Mouse (Mus musculus): ENCODE measurements around the gene Zfp507. TPM values are rescaled to one million over a fixed set of nuclear protein-coding genes. Genes with fewer than 3 reads are reported as not detected.

The Zfp507 gene
- polyA plus RNA-seq, 1 experiment from 2014 or later = 21.4 TPM

- Histone ChIP-seq H3K9ac (ENCODE audit: low read depth, low read length) (no peak overlapping the region), H3K4me1 (replicated peaks; ENCODE audit: control insufficient read depth, insufficient read depth, low read length) (no peaks in the 10 kb centered on the region), H3K4me2 (replicated peaks; ENCODE audit: low read depth, low read length) (no peak overlapping the region), H3K27me3 (ENCODE audit: control insufficient read depth, insufficient read depth, low read length) (no peaks in the 10 kb centered on the region), H3K4me3 (ENCODE audit: low read depth, low read length) (no peak overlapping the region), H3K9me3 (ENCODE audit: control insufficient read depth, low read length) (no peaks in the 10 kb centered on the region; the same call in 1 of the 2 replicates), H3K27ac (ENCODE audit: low read depth, low read length) (no peak overlapping the region), H3K36me3 (ENCODE audit: control insufficient read depth, insufficient read depth, low read length) (peaks cover 4% of the 10 kb centered on the region; the same call in 1 of the 2 replicates)
- DNase-seq (ENCODE audit: low spot score) (no peak), ATAC-seq (ENCODE audit: low FRiP score) (no peak)
Observed at GRCm38 (mm10) chr7:35738871-35739270, 63.9 kb downstream of the Zfp507 start.

DNA sequence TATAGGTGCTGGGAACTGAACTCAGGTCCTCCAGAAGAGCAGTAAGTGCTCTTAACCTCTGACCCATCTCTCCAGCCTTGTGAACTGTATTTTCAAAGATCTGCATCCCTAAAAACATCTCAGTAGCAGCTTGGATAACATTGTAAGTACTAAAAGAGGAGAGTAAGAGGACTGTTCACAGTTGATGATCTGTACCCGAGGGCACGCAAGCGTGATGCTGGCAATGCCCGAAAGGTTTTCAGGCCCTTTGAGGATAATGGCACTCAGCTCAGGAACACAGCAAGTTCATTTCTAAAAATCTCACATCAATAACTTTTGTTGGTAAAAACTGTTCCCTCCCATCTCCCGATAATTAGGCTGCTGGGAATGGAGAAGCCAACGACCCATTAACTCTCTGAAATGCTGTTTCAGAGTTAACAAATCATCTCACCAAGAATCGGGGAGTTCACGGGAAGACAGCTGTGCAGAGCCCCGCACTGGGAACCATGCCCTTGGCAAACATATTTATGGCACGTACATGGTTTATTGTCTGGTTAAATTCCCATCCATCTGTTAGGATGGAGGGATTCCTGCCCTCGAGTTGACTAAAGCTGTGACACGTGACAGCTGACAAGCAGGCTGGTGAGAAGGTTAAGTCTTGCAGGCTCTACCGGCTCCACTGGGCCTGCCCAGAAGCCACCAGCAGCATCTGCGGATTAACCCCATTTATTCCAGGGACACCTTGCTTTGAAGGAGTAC lies 69.3 kb downstream of the Zfp507 start:
- no peak overlapping the region for H3K9ac ChIP-seq (ENCODE audit: low read depth, low read length)
- no peaks in the 10 kb centered on the region; the same call in 1 of the 2 replicates for H3K4me1 ChIP-seq (replicated peaks; ENCODE audit: control insufficient read depth, insufficient read depth, low read length)
- H3K9me3 ChIP-seq (ENCODE audit: control insufficient read depth, low read length) = no peaks in the 10 kb centered on the region; the same call in 1 of the 2 replicates
- 81% methylated on average over 14 of the region's 14 CpGs for WGBS
- H3K27ac ChIP-seq (ENCODE audit: low read depth, low read length) = 0 out of 2 replicates have a peak overlapping the region, but pooled peaks have one; percentile 10
- no peak for DNase-seq (ENCODE audit: low spot score)
- no peak overlapping the region for H3K4me3 ChIP-seq (ENCODE audit: low read depth, low read length)
- no peak for ATAC-seq (ENCODE audit: low FRiP score)
- peaks cover 6% of the 10 kb centered on the region; the same call in 1 of the 2 replicates for H3K36me3 ChIP-seq (ENCODE audit: control insufficient read depth, insufficient read depth, low read length)
- no peak overlapping the region for H3K4me2 ChIP-seq (replicated peaks; ENCODE audit: low read depth, low read length)
- H3K27me3 ChIP-seq (ENCODE audit: control insufficient read depth, insufficient read depth, low read length) = no peaks in the 10 kb centered on the region

GRCm38 (mm10) chr7:35732585-35733059 lies 70.2 kb downstream of the Zfp507 start:
- no peak for DNase-seq (ENCODE audit: low spot score)
- Histone ChIP-seq H3K27me3 (ENCODE audit: control insufficient read depth, insufficient read depth, low read length) (no peaks in the 10 kb centered on the region), H3K4me2 (replicated peaks; ENCODE audit: low read depth, low read length) (no peak overlapping the region), H3K27ac (ENCODE audit: low read depth, low read length) (0 out of 2 replicates have a peak overlapping the region, but pooled peaks have one; percentile 10), H3K36me3 (ENCODE audit: control insufficient read depth, insufficient read depth, low read length) (peaks cover 6% of the 10 kb centered on the region; the same call in 1 of the 2 replicates), H3K9me3 (ENCODE audit: control insufficient read depth, low read length) (no peaks in the 10 kb centered on the region; the same call in 1 of the 2 replicates), H3K9ac (ENCODE audit: low read depth, low read length) (no peak overlapping the region), H3K4me1 (replicated peaks; ENCODE audit: control insufficient read depth, insufficient read depth, low read length) (no peaks in the 10 kb centered on the region; the same call in 1 of the 2 replicates), H3K4me3 (ENCODE audit: low read depth, low read length) (no peak overlapping the region)
- 78% methylated on average over 10 of the region's 10 CpGs for WGBS
- no peak for ATAC-seq (ENCODE audit: low FRiP score)

GRCm38 (mm10) chr7:35729621-35730031 lies 73.2 kb downstream of the Zfp507 start:
- Histone ChIP-seq H3K27ac (ENCODE audit: low read depth, low read length) (no peak overlapping the region), H3K9ac (ENCODE audit: low read depth, low read length) (no peak overlapping the region), H3K4me3 (ENCODE audit: low read depth, low read length) (no peak overlapping the region), H3K36me3 (ENCODE audit: control insufficient read depth, insufficient read depth, low read length) (peaks cover 7% of the 10 kb centered on the region; the same call in 1 of the 2 replicates), H3K27me3 (ENCODE audit: control insufficient read depth, insufficient read depth, low read length) (no peaks in the 10 kb centered on the region), H3K4me2 (replicated peaks; ENCODE audit: low read depth, low read length) (no peak overlapping the region), H3K4me1 (replicated peaks; ENCODE audit: control insufficient read depth, insufficient read depth, low read length) (no peaks in the 10 kb centered on the region; the same call in 1 of the 2 replicates), H3K9me3 (ENCODE audit: control insufficient read depth, low read length) (no peaks in the 10 kb centered on the region)
- DNase-seq (ENCODE audit: low spot score) (no peak), ATAC-seq (ENCODE audit: low FRiP score) (no peak)
- WGBS = 92% methylated on average over 9 of the region's 9 CpGs

GRCm38 (mm10) chr7:35728376-35728775 lies 74.4 kb downstream of the Zfp507 start:
- Histone ChIP-seq H3K9me3 (ENCODE audit: control insufficient read depth, low read length) (no peaks in the 10 kb centered on the region), H3K4me3 (ENCODE audit: low read depth, low read length) (no peak overlapping the region), H3K27me3 (ENCODE audit: control insufficient read depth, insufficient read depth, low read length) (no peaks in the 10 kb centered on the region), H3K4me2 (replicated peaks; ENCODE audit: low read depth, low read length) (no peak overlapping the region), H3K36me3 (ENCODE audit: control insufficient read depth, insufficient read depth, low read length) (peaks cover 7% of the 10 kb centered on the region; the same call in 1 of the 2 replicates), H3K27ac (ENCODE audit: low read depth, low read length) (no peak overlapping the region), H3K9ac (ENCODE audit: low read depth, low read length) (no peak overlapping the region), H3K4me1 (replicated peaks; ENCODE audit: control insufficient read depth, insufficient read depth, low read length) (no peaks in the 10 kb centered on the region; the same call in 1 of the 2 replicates)
- ATAC-seq (ENCODE audit: low FRiP score) = no peak
- DNase-seq (ENCODE audit: low spot score) = no peak
- 92% methylated on average over 12 of the region's 12 CpGs for WGBS

DNA sequence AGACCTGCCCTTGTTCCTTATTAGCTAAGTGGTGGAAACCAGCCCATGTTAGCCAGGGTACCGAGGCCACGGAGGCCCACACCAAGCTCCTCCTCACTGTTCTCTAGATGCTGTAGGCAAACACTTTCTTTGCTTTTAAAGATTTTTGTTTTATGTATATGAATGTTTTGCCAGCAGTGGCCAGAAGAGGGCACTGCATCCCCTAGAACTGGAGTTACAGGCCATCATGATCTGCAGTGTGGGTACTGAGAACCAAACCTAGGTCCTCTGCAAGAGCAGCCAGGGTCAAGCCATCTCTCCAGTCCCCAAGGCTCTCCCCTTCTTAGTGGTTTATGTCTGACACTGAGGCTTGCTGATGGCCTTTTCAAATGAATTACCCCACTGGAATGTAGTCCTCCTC lies 79.8 kb downstream of the Zfp507 start:
- Histone ChIP-seq H3K27ac (ENCODE audit: low read depth, low read length) (no peak overlapping the region), H3K4me2 (replicated peaks; ENCODE audit: low read depth, low read length) (no peak overlapping the region), H3K9me3 (ENCODE audit: control insufficient read depth, low read length) (no peaks in the 10 kb centered on the region), H3K36me3 (ENCODE audit: control insufficient read depth, insufficient read depth, low read length) (peaks cover 12% of the 10 kb centered on the region), H3K27me3 (ENCODE audit: control insufficient read depth, insufficient read depth, low read length) (no peaks in the 10 kb centered on the region), H3K4me1 (replicated peaks; ENCODE audit: control insufficient read depth, insufficient read depth, low read length) (no peaks in the 10 kb centered on the region), H3K4me3 (ENCODE audit: low read depth, low read length) (no peak overlapping the region), H3K9ac (ENCODE audit: low read depth, low read length) (no peak overlapping the region)
- DNase-seq (ENCODE audit: low spot score) = no peak
- WGBS = 97% methylated on average over 2 of the region's 2 CpGs
- no peak for ATAC-seq (ENCODE audit: low FRiP score)

Other genes starting within 250 kb of the Zfp507 start
- gene Nudt19, start 246.7 kb downstream of the Zfp507 start, polyA plus RNA-seq (2014; fragmentation: Nextera tagmentation; extraction: Ambion mirVana) = 41.4 and 44.6 TPM in 2 replicates
- gene Rgs9bp, start 217.4 kb downstream of the Zfp507 start, polyA plus RNA-seq (2014; fragmentation: Nextera tagmentation; extraction: Ambion mirVana) = 0.03 and 0.24 TPM in 2 replicates
- 24.3 and 27.2 TPM in 2 replicates for gene Ankrd27, start 216.8 kb downstream of the Zfp507 start, polyA plus RNA-seq (2014; fragmentation: Nextera tagmentation; extraction: Ambion mirVana)
- 306 and 325 TPM in 2 replicates for gene Pdcd5, start 155.5 kb downstream of the Zfp507 start, polyA plus RNA-seq (2014; fragmentation: Nextera tagmentation; extraction: Ambion mirVana)
- gene Dpy19l3, start 48.5 kb downstream of the Zfp507 start, polyA plus RNA-seq (2014; fragmentation: Nextera tagmentation; extraction: Ambion mirVana) = 29.4 and 33.5 TPM in 2 replicates